Mouse (Mus musculus): Measurements from ENCODE around the gene 4833427G06Rik.

GRCm38 (mm10) chr9:51093697-51094096 lies 8.2 kb downstream of the 4833427G06Rik start:
- TF ChIP-seq CTCF (IDR thresholded peaks at IDR 0.05; ENCODE audit: borderline replicate concordance, insufficient read depth, low read length) (no peak), POLR2A (IDR thresholded peaks at IDR 0.05; ENCODE audit: low read depth, low read length) (no peak)

Data from embryonic fibroblast, embryonic 13.5 days (primary cell).